Mouse (Mus musculus): Measurements from ENCODE around the gene Scaper. TPM values are rescaled to one million over a fixed set of nuclear protein-coding genes. Genes with fewer than 3 reads are reported as not detected.

Scaper gene
- total RNA-seq, 4 experiments from 2014 or later = 11.4 to 20.1 (median 14.3) TPM

DNA sequence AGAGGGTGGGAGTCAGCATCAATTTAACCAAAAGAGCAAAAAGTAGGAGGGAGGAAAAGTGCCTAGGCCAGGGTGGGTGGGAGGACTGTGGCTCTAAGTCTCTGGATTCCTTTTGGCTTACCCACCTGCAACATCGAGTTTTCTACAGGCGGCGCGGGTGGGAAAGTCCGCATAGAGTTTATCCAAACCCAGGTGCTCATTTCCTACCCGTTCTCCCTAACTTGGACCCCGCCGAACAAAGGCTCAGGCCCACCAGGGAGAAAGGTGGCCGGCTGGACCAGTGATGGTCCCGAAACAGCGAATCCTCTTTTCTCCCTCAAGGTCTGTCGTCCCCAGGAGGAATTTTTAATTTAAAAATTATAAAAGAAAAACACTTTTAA is 397.5 kb downstream of the Scaper start:
- no peak for DNase-seq

DNA sequence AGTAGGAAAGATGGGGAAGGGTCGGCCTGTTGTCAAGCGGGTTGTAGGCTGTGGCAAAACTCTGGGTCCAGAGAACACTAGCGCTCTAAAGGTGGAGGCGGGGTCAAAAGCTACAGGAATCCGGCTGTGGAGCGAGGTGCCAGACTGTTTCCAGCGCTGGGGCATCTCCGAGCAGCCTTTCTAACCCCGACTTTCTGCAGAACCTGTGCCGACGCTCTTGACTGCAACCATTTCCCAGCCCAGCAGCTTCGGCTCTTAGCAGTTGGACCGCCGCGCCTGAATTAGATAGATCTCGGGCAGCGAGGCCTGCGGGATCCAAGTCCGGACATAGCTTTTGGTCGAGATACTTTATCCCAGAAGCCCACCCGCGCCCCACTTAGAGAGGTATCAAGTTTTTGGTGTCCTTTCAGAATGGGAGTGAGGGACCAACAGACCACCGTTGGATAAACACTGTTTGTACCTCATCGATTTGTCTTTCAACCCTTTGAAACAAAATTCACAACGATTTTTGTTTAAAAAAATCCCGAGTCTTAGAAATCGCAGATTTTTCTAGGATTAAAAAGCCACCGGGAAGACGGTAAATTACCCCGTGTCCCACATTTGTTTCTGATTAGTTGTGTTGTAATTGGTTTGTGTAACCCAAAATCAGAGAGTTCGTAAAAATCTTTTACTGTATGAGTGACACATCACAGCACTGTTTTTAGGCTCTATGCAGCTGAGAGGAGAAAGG is 398.1 kb downstream of the Scaper start:
- no peak for DNase-seq

DNA sequence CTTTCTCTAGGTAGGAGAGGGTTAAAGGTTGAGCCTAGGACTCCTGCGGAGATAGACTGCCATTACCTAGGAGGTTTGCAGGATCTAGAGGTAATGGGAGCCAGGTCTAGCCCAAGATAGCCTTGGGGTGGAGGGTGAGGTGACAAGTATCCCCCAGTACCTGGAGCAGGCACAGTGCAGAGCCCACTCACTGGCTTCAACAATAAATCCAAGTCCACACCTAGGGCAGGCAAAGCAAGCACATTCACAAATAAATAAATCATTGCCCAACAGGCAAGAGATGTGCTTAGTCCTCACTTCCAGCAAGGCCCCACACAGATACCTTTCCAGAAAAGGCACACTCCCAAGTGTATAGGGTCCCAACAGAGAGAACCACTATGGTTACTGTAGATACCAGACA is 398.9 kb downstream of the Scaper start:
- DNase-seq = no peak

DNA sequence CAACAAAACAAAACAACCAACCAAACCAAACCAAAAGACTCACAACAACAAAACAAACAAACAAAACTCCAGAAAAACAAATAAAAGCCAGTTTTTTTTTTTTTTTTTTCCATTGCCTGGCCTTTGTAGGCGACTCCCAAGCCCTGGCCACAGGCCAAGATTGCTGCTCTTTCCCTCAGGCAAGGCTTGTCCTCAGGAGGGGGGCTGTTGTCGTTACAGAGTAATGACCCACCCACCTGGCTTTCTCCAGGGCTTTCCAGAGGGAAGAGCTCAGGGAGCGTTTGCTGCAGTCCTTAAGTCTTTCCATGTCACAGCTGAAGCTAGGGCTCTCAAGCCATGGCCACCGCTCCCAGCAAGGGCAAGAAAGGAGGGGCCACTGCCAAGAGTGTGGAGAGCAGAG is 399.5 kb downstream of the Scaper start, which contains the start of gene Isl2:
Gene Isl2, plus strand, starts transcription at position 296 of the 400 bp plus-strand sequence.
- DNase-seq = no peak

DNA sequence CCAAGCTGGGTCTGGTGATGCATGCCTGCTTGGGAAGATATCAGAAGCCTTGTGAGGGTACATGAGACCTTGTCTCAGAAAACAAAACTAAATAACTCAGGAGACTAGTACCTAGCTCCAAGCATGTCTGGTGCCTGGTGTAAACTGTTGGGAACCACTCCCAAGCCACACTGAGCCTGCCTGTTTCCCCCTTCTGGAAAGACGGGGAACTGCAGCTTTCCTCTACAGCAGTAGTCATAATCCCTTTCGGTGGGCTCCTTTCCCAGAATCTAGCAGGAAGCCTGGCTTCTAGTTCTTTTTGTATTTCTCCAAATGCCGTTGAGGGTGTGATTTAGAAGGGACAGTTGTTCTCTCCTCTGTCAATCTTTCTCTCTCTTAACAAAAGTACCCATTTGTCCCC is 402.0 kb downstream of the Scaper start:
- DNase-seq = no peak

DNA sequence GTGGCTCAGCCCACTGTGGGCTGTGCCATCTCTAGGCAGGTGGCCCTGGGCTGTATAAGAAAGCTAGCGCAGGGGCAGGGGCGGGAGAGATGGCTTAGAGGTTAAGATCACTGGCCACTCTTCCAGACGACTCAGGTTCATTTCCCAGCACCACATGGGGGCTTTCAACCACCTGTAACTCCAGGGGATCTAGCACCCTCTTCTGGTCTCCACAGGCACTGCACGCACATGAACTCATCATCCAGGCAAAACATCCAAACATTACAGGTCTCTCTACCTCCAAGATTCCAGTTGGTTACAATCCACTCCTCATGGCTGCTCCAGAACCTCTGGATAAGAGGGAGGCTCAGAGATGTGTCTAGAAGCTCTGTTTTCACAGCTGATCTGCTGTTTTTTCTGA is 412.2 kb downstream of the Scaper start:
- no peak for DNase-seq

DNA sequence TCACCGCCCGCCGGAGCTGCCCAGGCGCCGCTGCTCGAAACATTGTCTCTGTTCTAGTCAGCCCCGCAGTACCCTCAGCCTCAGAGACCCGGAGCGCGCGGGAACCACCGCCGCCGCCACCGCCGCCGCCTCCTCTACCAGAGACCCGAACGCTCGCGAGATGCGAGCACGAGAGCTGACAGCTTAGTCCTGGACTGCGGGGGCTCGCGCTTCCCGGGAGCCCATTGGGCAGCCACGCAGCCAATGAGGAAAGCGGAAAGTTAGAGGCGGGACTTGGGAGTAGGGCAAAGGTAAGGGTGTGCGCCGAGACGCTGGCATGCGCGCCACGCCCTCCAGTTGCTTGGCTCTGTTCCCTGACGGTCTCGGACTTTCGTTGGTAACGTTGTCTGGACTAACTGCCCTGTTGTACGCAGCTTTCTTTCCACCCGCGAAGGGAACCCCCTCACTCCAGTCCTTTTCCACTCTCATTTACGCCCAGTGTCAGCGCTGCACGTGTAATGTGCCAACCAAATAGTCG is 425.8 kb downstream of the Scaper start, which contains the start of gene Etfa:
Gene Etfa, minus strand, starts transcription at position 217 of the 517 bp plus-strand sequence.
- peak; percentile 96 for DNase-seq

DNA sequence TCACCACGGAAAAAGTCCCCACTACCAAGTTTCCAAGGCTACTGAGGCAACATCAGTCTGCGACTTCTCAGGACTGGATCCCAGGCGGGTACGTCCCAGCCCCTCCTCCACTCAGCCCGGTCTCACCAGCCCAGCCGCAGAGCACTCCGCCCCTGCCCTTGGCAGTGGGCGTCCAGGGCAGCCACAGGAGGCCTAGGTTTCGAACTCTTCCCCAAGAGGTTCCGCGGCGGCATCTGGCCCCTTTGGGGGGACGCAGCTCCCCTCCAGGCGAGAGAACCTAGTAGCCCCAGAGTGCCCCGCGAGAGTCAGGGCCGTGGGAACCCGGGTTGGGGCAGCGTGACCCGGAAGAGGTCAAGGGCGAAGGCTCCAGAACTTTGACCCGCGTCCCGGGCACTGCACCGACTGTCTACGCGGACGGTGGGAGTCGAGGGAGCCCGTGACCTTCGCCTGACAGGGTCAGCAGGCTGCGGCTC is 426.4 kb downstream of the Scaper start:
- DNase-seq = no peak

DNA sequence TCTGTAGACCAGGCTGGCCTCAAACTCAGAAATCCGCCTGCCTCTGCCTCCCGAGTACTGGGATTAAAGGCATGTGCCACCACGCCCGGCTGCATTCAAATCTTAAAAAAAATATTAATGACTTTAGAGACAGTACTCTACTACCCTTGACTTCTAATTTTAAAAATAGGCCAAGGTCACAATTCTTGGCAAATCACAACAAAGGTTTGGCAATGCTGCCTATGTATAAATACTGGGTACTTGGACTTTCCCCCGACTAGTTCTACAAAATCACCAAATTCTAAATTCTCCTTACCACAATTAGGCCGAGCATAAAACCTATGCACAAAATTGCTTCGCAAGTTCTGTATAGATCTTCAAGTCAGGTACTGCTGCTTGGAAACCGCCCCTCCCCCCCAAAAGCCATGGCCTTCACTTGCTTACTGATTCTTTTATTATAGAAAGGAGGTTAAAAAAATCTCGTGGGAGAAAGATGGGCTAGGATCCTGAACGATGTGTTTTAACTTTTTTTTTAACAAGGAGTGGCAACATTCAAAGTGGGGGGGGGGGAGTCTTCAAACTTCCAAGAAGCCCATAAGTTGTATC is 427.2 kb downstream of the Scaper start:
- no peak for DNase-seq

DNA sequence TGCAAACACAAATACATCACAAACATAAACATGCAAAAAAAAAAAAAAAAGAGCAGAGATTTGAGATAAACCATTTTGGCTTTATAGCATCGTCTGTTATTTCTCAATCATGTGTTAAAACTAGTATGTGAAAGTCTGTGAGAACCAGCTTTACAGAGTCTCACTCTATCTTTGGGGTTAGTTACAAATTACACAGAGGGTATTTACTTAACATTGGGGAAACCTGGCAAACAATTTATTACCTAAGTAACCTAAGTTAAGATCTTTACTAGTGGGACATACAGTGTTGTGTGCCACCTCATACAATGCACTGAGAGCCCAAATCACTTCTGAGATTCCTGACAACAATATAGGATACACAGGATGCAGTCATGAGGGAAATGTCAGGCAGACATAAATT is 428.2 kb downstream of the Scaper start:
- DNase-seq = no peak

DNA sequence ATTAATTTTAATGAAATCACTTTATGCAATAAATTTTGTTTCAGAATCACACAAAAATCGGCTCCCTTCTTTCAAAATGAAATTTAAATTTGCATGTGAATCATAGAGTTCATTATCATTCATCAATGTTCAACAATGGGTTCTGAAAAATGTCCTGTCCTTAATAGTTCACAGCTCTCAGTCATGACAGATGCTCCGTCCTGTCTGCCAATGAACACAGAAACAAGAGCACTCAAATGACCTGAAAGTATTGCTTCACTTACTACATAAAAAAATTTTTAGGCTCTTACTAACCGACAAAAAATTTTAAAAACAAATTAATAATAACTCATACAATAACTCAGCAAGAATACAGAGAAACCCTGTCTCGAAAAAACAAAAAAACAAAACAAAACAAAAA is 429.2 kb downstream of the Scaper start:
- DNase-seq = no peak

DNA sequence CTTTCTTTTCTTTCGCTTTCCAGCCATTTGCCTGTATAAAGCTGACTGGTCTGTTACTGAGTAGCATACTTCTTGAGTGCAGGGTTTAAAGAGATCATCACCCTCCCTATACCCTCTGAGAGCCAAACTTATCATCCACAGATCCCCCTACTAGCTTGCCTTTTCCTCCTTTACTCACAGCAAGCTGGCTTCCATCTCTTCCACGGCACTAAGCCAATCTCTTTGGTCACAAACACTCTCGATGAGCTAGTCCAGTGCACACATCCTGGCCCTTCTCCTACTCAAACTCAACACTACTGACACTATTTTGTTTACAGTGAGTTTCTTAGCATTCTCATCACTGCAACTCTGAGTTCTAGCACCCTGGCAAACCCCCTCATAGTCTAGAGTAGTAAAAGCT is 430.0 kb downstream of the Scaper start:
- DNase-seq = no peak

Other genes with a start within 250 kb of the Scaper start
- not detected for gene 4930563M21Rik, start 72.4 kb upstream of the Scaper start, total RNA-seq (2022)
- gene Rcn2, start 103.7 kb upstream of the Scaper start, total RNA-seq (2022) = 10 to 100 TPM; 38.6 to 56.7 (median 49.2) TPM
- 1 to 10 TPM; 1.0 to 2.5 (median 2.0) TPM for gene Pstpip1, start 151.8 kb upstream of the Scaper start, total RNA-seq (2022)
- gene Tspan3, start 227.4 kb upstream of the Scaper start, total RNA-seq (2022) = 100 to 1,000 TPM; 114 to 151 (median 125) TPM

Measured in adrenal gland, adult 8-10 months (tissue).